Mouse (Mus musculus): ENCODE data around the gene Vps26c. TPM values are rescaled to one million over a fixed set of nuclear protein-coding genes. Genes with fewer than 3 reads are reported as not detected.
"Not testable (repeated sequence)": the region's sequence is repeated elsewhere in the genome, so short reads cannot be mapped to it uniquely, and the experiment has no call there.

Vps26c gene
- polyA plus RNA-seq, 1 experiment, result 72.5 TPM

DNA sequence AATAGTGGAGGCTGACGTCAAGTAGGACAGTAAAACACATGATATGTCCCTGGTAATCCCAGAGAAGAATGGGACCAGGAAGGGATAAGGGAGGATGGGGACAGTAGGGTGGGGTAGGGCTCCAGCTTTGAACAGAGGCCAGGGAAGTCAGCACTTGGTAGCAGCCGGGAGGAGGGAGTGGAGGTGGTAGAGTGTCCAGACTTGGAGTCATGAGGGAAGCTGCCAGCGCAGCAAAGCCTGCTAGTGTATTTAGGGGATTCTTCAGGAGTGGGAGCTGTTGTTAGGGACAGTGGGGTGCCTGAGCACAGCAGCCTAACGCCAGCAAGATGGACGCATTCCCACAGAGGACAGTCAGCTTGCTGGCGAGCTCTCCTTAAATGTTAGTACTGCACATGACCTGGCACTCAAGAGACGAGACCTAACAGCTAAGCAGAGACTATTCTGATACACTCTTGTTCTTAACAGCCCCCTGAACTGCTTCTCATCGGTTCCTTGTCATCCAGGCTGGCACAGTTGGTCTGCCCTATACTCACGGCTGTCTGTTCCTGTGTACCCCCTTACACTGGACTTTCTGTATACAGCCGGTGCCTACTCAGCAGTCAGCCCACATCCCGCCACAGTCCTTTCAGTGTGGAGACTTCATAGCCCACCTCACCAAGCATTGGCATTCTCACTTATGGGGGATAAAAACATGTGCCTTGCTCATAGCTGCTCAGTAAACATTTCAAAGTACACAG, 53.4 kb downstream of the Vps26c start:
- peak; percentile 58 for DNase-seq (ENCODE audit: low read depth)
- TF ChIP-seq POLR2A (IDR thresholded peaks at IDR 0.05; ENCODE audit: borderline replicate concordance, extremely low read depth, insufficient read depth, insufficient read length, poor library complexity, severe bottlenecking) (no peak), CTCF (IDR thresholded peaks at IDR 0.05; ENCODE audit: borderline replicate concordance, extremely low read depth, insufficient read depth, insufficient read length) (no peak)

DNA sequence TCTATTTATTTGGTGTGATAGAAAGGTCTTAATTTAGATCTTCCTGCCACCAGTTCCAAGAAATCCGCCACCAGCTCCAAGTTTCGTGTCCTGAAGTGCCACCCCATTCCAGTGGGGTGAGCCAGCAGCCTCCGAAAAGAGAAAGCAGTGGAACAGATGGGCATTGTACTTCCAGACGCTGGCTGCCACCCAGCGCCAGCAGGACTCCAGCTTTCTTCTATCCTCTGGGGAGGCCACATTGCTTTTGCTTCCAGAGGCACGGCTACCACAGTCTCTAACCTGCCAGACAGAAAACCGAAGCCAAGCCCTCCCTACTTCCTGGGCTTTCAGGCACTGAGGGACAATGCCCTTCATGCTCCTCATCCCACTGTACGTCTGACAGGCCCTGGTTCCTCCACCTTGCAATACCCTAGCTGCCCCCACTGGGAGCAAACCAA, 54.1 kb downstream of the Vps26c start:
- peak; percentile 95 for DNase-seq (ENCODE audit: low read depth)

DNA sequence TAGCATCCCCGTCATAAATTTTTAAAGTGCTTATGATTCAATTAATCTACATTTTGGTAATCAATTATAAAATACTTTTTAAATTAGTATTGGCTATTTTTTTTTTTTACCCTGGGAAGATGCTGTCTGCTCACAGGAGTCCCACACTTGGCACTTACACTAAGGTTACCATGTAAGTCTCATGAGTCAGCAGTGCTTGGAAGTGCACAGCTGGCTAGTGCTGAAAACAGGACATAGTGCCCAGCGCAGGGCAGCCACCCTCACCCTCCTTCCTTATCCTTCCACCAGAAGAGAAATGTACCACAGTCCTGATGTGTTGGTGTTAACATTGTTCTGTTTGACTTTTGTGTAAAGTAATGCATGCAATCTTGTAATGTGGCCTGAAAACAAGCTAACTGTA, 58.2 kb downstream of the Vps26c start:
- no peak for DNase-seq (ENCODE audit: low read depth)
- TF ChIP-seq CTCF (IDR thresholded peaks at IDR 0.05; ENCODE audit: borderline replicate concordance, extremely low read depth, insufficient read depth, insufficient read length) (no peak), POLR2A (IDR thresholded peaks at IDR 0.05; ENCODE audit: borderline replicate concordance, extremely low read depth, insufficient read depth, insufficient read length, poor library complexity, severe bottlenecking) (no peak)

More for the DNA sequence above, 54.1 kb downstream of the Vps26c start:
- TF ChIP-seq POLR2A (IDR thresholded peaks at IDR 0.05; ENCODE audit: borderline replicate concordance, extremely low read depth, insufficient read depth, insufficient read length, poor library complexity, severe bottlenecking), result no peak
- peak; percentile 18; the same call in 1 of the 2 replicates for TF ChIP-seq CTCF (IDR thresholded peaks at IDR 0.05; ENCODE audit: borderline replicate concordance, extremely low read depth, insufficient read depth, insufficient read length)

DNA sequence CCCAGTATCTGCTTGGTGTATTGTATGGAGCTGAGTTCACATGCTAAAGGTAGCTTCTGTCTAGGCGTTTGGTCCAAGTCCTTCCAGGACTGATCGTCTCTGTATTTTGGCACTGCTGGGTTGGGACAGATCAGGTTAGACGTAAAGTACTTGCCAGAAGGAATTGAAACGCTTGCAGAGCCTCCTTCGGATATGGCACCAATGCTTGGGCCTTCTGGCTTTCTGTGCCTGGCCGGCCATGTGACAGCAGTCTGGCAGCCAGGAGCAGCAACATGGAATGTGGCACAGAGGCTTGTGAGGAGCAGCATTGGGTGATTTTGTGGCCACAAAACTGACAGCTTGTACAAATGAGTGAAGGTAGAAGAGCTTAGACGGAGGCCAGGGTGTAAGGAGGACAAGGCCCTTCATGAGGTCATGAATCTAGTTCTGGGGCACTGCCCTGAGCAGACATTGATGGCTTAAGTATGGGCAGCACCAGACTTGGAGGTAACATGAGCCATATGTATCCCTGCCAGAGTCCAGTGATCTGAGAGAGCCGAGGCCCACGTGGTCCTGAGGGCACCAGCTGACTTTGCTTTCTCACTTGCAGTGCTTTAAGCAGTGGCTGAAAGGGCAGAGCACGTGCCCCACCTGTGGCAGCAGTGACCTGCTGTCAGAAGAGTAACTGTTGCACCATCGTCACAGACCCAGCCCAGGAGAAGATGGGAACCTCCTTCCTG, 59.1 kb downstream of the Vps26c start:
- no peak for DNase-seq (ENCODE audit: low read depth)

DNA sequence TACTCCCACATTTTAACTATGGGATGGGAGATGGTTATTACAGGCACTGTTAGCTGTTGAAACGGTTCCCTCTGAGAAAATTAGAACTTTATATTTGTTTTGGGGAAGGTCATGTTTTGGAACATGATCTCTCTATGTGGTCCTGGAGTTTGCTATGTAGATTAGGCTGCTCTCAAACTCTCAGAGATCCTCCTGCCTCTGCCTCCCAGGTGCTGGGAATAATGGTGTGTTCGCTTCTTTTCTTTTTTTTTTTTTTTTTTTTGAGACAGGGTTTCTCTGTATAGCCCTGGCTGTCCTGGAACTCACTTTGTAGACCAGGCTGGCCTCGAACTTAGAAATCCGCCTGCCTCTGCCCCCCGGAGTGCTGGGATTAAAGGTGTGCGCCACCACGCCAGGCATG, 60.3 kb downstream of the Vps26c start:
- not testable (repeated sequence) for DNase-seq (ENCODE audit: low read depth)

More for the DNA sequence above, 59.1 kb downstream of the Vps26c start:
- TF ChIP-seq POLR2A (IDR thresholded peaks at IDR 0.05; ENCODE audit: borderline replicate concordance, extremely low read depth, insufficient read depth, insufficient read length, poor library complexity, severe bottlenecking) (no peak), CTCF (IDR thresholded peaks at IDR 0.05; ENCODE audit: borderline replicate concordance, extremely low read depth, insufficient read depth, insufficient read length) (no peak)

DNA sequence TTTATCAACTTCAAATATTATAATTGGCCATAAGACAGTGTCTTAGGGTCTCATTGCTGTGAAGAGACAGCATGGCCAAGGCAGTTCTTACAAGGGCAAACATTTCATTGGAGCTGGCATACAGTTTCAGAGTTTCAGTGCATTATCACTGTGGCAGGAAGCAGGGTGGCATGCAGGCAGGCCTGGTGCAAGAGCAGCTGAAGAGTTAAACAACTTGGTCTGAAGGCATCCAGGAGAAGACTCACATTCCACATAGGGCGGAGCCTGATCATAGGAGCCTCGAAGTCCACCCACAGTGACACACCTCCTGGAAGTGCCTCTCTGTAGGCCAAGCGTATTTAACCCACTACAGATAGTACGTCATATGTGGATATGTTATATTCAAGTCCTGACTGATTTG, 60.7 kb downstream of the Vps26c start:
- TF ChIP-seq POLR2A (IDR thresholded peaks at IDR 0.05; ENCODE audit: borderline replicate concordance, extremely low read depth, insufficient read depth, insufficient read length, poor library complexity, severe bottlenecking) (no peak), CTCF (IDR thresholded peaks at IDR 0.05; ENCODE audit: borderline replicate concordance, extremely low read depth, insufficient read depth, insufficient read length) (no peak)
- DNase-seq (ENCODE audit: low read depth), result no peak

DNA sequence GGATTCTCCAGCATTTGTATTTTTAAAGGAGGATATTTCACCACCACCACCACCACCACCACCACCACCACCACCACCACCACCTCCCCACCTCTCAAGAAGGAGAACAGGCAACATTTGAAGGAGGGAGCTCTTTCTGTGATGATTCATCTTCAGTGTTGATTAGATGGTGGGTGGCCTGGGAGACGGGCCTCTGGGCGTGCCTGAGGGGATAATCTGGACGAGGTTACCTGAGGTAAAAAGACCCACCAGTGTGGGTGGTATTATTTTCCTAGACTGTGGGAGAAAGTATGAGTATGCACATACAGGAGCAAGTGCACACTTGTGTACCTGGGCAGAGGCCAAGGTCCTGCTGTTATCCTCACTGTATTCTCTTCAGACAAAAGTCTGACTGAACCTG, 62.6 kb downstream of the Vps26c start:
- no peak for TF ChIP-seq POLR2A (IDR thresholded peaks at IDR 0.05; ENCODE audit: borderline replicate concordance, extremely low read depth, insufficient read depth, insufficient read length, poor library complexity, severe bottlenecking)
- TF ChIP-seq CTCF (IDR thresholded peaks at IDR 0.05; ENCODE audit: borderline replicate concordance, extremely low read depth, insufficient read depth, insufficient read length), result no peak
- no peak for DNase-seq (ENCODE audit: low read depth)

DNA sequence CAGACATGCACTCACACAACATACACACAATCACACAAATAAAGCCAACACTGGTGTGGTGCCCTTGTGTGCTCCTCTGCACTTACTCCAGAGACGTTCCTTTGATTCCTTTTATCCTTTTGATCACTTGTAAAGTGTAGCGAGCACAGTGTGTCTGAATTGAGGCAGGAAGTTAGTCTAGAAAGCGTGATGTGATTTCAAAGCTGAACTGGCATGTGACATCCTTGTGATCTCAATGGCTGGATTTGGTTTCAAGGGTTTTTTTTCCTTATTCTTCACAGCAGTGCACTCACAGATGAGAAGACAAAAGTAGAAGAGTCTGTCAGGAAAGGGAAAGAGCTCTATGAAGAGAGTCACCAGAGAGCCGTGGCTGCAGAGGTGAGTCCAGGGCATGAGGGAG, 72.5 kb downstream of the Vps26c start:
- DNase-seq (ENCODE audit: low read depth), result peak; percentile 40
- TF ChIP-seq POLR2A (IDR thresholded peaks at IDR 0.05; ENCODE audit: borderline replicate concordance, extremely low read depth, insufficient read depth, insufficient read length, poor library complexity, severe bottlenecking), result no peak
- no peak for TF ChIP-seq CTCF (IDR thresholded peaks at IDR 0.05; ENCODE audit: borderline replicate concordance, extremely low read depth, insufficient read depth, insufficient read length)

DNA sequence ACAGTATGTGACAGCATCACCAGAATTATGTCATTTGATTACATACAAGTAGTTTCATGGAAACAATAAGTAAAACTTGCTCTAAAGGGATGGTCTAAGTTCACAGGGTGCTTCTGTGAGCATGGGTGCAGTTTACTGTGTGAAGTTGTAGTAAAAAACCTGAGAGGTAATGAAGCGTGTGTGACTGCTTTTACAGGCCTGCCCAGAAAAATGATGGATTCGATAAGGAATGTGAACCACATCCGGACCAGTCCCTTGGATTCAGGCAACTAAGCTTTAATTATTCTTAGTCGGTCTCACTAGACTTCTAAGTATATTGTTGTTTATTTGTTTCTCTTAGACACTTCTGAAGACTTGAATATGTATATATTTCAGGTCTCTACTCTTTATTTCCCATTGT, 73.9 kb downstream of the Vps26c start:
- TF ChIP-seq CTCF (IDR thresholded peaks at IDR 0.05; ENCODE audit: borderline replicate concordance, extremely low read depth, insufficient read depth, insufficient read length) (no peak), POLR2A (IDR thresholded peaks at IDR 0.05; ENCODE audit: borderline replicate concordance, extremely low read depth, insufficient read depth, insufficient read length, poor library complexity, severe bottlenecking) (no peak)
- no peak for DNase-seq (ENCODE audit: low read depth)

DNA sequence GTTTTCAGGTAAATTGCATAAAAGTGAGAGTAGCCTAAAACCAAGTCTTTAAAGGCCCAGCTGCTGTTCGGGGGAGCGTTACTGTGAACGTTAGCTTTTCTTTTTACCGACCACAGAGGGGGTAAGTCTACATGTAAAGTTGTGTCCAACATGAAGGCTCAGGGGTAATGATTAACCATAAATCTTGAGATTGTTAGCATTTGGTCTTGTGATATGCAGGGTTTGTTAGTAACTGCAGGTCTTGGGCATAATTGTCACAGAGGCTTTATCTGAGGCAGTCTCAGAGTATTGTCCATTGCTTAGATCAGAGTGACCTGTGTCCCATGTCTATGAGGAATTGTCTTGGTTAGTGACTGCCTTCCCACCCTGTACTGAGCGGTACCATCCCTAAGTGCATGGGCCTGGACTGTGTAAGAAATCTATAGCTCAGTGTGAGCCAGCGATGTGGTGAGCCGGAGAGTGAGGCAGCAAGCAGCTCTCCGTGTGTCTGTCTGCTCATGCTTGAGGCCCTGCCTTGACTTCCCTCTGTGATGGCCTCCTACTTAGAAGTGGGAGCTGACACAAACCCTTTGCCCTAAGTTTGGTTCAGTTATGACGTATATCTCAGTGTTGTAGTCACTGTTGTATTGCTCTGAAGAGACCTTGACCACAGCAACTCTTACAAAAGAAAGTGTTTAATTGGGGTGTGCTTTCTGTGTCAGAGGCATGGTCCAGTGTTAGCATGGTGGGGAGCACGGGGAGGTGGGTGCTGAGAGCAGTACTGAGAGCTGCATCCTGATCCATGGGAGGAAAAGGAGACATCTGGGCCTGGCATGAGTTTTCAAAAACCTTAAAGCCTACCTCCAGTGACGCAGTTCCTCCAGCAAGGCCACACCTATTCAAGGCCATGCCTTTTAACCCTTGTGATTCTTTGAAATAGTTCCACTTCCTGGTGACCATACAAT, 74.8 kb downstream of the Vps26c start:
- DNase-seq (ENCODE audit: low read depth), result no peak
- TF ChIP-seq CTCF (IDR thresholded peaks at IDR 0.05; ENCODE audit: borderline replicate concordance, extremely low read depth, insufficient read depth, insufficient read length) (no peak), POLR2A (IDR thresholded peaks at IDR 0.05; ENCODE audit: borderline replicate concordance, extremely low read depth, insufficient read depth, insufficient read length, poor library complexity, severe bottlenecking) (no peak)

DNA sequence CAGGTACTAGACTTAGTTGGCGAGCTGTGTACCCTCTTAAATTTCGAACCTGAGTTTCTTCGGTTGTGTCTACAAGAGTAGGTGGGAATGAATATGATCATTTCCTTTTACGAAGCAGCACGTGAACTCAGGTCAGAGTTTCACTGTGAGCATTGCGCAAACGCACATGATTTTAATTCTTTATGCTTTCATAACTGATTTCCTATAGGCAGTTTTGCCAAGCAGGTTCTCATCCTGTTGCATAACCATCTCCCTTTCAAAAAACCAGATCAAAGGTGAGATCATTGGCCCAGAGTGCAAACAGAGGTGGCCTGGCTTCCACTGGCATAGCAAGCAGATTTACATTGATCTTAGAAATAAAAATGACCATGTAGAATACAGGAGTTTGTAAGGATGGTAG, 77.0 kb downstream of the Vps26c start:
- TF ChIP-seq POLR2A (IDR thresholded peaks at IDR 0.05; ENCODE audit: borderline replicate concordance, extremely low read depth, insufficient read depth, insufficient read length, poor library complexity, severe bottlenecking), result no peak
- TF ChIP-seq CTCF (IDR thresholded peaks at IDR 0.05; ENCODE audit: borderline replicate concordance, extremely low read depth, insufficient read depth, insufficient read length), result no peak
- no peak for DNase-seq (ENCODE audit: low read depth)
